Mouse (Mus musculus): ENCODE measurements at regions not wholly inside any gene's neighbourhood (a gene's known extent, or its start where the extent isn't known, plus 50 kb on each side); places are given as distances from the start of the nearest gene placed in this dataset.

DNA sequence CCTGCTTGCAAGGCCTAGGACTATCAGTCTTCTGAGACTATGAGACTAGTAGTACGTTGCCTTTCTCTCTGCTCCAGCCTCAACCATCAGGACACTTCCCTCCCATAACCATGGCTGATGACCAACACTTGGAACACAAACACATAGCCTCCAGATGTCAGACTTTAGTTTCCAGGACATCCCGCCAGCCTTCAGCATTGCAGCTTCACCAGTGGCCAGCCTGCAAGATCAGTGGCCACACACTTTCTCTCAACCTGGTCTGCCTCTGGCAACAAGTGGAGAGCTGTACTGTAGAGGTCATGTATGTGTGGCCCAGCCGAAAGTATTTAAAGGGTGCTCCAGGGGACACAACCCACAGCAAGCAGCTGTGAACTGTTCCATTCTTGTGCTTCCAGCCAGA is 124.8 kb upstream of the Habp2 start:
- TF ChIP-seq POLR2A (IDR thresholded peaks at IDR 0.05; ENCODE audit: insufficient read length, low read depth) = no peak
- no peak for TF ChIP-seq MAX (IDR thresholded peaks at IDR 0.05; ENCODE audit: low read depth)
- TF ChIP-seq MYOG (IDR thresholded peaks at IDR 0.05; ENCODE audit: control insufficient read depth in 1 of 3, insufficient read depth in 1 of 3, insufficient read length in 2 of 3, low read depth in 2 of 3) = no peak
- TF ChIP-seq CEBPB (IDR thresholded peaks at IDR 0.05; ENCODE audit: insufficient read depth, poor library complexity, severe bottlenecking) = no peak

Data from myocyte (in vitro differentiated cells).